Mouse (Mus musculus): Measurements from ENCODE around the gene Olfr156.
"Not testable (repeated sequence)": the region's sequence is repeated elsewhere in the genome, so short reads cannot be mapped to it uniquely, and the experiment has no call there.

The Olfr156 gene

DNA sequence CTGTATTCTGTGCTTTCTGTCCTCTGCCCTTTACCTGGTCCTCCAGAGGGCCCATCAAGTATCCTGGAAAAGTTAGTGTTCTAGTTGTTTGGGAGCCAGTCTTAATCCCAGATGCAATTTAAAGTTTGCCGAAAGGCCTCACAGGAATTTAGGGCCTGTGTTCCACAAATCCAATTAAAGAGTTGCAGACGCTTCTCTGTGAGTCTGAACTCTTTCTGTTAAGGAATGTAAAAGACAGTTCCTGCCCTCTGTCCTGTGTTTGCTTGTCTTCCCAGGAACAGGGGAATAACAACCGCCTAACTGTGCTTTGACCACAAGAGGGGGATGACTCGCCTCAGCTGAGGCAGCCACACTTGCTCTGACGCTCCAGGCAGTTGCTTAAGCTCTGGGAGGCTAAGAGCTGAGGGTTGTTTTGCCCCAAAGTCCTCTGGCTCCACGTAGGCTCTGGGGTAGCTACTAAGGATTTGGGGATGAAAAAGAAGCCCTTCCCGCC, at the start of gene Olfr156:
Olfr156 (minus strand) TSS at position 51 of the 493 bp plus-strand sequence.
- DNase-seq (ENCODE audit: low spot score) = peak; percentile 60

DNA sequence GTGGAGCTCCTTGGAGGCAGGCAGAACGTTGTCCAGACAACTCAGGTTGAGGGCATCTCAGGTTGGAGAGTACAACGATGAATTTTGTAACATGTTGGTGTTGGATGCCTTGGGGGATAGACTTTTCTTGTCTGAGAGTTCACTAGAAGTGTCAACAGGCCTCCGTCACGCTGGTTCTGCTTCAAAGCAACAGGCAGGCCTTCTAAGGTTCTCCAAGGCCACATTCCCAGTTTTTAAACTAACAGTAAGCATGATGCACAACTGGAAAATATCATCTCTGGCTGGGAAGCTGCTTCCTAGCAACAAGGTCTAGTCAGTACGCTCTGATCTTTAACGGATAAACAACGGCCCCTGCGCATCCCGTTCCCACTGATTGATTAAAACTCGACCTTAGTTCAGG, 46.1 kb upstream of the Olfr156 start:
- no peak for DNase-seq (ENCODE audit: low spot score)

DNA sequence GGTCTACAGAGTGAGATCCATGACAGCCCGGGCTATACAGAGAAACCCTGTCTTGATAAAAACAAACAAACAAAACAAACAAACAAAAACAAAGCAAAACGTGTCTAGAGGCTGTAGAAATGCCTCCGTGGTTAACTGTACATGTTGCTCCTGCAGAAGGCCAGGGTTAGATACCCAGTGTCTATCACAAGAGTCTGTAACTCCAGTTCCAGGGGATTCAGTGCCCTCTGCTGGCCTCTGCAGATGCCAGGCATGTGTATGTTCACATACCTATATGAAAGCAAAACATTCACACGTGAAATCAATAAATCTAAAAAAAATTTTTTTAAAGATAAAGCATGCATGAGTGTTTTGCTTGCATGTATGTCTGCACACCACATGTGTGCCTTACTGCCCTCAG, 39.6 kb upstream of the Olfr156 start:
- no peak for DNase-seq (ENCODE audit: low spot score)

DNA sequence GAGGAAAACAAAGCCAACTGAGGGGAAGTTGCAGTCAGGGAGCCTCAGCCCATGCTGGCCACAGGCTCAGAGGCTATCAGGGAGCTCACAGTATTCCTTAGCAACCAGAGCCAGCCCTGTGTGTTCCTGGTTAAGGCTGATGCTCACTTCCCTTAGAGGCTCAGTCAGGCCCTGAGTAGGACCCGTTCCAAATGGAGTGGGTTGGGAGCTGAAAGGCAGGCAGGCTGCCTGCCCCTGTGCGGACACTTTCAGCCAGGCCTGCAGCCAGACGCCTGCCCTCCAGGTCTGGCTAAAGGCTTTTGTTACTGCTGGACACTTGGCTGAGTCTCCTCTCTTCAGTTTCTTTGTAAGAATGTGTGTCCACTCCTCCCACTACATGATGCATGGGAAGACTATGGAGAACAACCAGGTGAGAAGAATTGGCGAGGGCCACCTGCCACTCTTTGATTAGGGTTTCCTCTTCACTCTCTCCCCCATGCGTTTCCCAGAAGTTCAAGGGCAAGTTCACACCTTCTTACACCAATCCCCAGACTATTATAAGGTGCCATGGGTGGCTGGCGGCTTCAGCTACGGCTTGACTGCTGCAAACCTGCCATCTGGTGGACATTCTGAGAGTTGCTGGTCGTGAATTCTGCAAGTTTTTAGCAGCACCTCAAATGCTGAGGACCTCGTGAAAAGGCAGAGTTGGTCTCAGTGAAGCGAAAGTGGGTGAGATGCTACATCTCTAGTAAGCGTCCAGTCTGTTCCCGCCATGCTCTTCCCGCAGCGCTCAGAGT, 37.2 kb upstream of the Olfr156 start:
- peak; percentile 74 for DNase-seq (ENCODE audit: low spot score)

DNA sequence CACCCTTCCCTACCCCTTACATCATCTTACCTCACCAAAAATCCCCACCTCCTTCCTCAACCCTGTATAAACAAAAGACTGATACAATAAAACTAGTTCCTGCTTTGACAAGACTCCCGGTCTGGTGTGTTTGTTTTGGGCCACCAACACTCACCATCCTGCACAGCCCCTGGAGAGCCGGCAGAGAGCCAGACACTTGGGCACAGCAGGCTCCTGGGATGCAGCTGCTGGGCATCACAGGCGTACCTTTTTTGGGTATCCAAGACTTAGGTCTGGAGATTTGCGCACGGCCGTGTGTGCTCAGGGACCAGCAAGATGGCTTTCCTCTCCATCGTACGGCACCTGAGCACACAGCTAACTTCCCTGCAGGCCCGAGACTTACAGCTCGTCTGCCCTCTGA, 36.2 kb upstream of the Olfr156 start:
- no peak for DNase-seq (ENCODE audit: low spot score)

DNA sequence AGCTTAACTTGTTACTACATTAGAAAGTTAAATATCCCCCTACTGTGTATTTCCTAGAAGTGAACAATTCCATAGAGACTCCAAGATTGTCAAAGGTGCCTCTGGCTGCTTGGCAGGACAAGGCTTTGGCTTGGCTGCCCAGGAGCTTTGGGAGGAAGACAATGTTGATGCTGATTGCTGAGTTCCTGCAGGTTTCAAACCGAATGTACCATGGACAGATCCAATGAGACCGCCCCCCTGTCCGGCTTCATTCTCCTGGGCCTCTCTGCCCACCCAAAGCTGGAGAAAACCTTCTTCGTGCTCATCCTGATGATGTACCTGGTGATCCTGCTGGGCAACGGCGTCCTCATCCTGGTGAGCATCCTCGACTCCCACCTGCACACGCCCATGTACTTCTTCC, 30.4 kb upstream of the Olfr156 start:
- DNase-seq (ENCODE audit: low spot score) = no peak

DNA sequence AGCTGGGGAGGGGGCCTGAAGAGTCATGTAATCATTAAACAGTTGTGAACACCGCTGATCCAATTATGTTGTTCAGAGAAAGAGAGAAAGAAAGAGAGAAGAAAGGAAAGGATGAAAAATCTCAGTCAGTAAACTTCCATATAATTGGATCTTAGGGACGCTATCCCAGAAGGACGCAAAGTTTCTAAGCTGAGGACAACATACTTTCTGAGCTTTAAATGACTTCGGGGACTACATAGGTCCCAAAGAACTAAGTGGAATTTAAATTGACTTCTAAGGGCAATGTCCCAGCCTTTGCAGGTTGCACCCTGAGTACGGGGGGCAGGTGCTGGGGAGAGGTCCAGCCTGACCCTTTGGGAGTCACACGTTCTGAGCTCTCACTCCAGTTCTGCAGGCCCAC, 27.6 kb upstream of the Olfr156 start, which contains the start of gene Olfr155:
Olfr155 (plus strand) TSS at position 301 of the 400 bp plus-strand sequence.
- no peak for DNase-seq (ENCODE audit: low spot score)

DNA sequence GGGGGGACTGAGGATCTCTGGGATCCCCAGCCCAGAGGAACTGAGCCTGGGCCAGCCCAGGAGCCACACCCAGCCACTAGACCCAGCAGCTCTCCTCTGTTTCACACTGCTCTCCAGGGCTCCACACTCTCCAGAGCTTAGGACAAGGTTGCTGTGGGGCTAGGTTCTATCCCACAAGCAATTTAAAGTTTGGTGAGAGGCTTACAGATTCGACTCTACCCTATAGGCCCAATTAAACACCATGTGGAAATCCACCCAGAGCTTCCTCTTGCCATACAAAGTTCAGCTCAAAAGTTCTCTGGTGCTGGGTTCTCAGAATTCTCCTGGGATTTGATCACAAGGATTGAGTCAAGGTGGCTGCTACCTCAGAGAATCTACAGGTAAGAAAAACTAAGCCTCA, 16.4 kb upstream of the Olfr156 start, which contains the start of gene Olfr157:
Olfr157 (minus strand) TSS at position 101 of the 400 bp plus-strand sequence.
- DNase-seq (ENCODE audit: low spot score) = no peak

DNA sequence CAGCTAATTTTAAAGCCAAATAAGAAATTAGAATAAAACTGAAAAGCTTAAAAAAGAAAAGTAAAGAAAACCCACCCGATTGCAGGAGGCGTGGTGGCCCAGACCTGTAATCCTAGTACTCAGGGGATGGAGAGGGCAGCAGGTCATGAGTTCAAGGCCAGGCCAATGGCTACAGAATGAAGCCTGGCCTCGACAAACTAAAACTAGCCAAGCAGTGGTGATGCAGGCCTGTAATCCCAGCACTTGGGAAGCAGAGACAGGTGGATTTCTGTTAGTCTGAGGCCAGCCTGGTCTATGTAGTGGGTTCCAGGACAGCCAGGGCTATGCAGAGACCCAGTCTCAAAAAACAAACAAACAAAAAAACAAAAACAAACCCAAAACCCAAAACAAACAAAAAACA, 14.6 kb upstream of the Olfr156 start:
- no peak for DNase-seq (ENCODE audit: low spot score)

DNA sequence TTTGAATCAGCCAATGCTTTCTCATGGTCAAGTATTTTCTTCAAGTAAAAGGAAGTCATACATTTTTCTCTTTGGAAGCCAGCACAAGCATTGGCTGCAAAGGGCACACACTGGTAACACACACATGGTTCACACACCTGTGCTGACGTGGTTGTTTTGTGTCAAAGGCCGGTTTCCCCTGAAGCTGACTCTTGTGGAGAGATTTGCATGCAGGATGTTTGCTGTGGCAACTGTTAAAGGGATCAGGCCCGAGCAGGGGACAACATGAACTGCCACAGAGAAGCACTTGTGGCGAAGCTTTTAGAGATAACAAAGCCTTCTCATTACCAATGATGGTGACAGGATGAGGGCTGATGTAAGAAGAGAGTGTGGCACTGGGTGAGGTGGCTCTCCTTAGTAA, 11.1 kb upstream of the Olfr156 start:
- no peak for DNase-seq (ENCODE audit: low spot score)

DNA sequence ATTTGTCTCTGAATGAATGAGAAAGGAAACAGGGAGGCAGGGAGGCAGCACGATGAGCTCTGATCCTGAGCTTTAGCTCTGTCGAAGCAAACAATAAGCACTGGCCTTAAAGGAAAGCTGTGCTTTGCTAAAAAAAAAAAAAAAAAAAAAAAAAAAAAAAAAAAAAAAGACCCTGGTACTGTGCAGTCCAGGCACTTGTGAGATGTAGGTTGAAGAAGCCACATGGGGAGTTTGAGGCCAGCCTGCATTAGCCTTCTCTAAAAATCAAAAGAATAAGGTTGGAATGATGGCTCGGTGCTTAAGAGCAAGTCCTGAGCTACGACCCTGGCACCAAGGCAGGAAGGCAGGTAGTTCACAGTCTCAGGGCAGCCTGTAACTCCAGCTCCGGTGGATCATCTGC, 10.1 kb upstream of the Olfr156 start:
- no peak for DNase-seq (ENCODE audit: low spot score)

DNA sequence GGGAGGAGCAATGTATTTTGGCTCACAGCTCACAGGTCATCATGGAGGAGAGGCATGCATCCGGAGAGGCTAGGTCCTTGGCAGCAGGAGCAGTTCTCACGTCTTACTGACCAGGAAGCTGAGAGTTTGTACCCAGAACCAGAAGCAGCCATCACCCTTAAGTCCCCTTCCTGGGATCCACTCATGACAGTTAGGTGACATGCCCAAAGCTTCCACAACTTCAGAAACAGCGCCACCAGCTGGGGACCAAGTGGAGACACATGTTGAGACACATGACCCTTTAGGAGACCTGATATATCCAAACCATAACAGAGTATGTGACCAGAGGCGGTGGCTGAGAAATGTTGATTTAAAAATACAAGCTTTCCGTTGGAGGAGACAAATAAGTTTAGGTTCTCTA, 8.3 kb upstream of the Olfr156 start:
- DNase-seq (ENCODE audit: low spot score) = no peak

DNA sequence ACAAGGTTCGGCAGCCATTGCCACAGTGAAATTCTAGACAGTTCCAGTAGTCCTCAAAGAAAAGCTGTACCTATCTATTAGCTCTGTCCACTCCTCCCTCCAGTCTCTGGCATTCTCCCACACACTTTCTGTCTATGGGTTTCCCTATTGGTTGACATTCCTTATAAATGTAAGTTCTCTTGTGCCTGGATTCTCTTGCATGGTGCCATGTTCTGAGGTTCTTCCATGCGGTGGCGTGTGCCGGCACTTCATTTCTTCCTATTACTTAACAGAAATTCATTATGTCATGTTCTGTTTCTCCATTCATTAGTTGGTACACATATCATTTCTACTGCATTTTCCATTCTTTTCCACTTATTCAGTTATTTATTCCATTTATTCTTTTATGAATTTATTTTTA, 5.1 kb upstream of the Olfr156 start:
- no peak for DNase-seq (ENCODE audit: low spot score)

DNA sequence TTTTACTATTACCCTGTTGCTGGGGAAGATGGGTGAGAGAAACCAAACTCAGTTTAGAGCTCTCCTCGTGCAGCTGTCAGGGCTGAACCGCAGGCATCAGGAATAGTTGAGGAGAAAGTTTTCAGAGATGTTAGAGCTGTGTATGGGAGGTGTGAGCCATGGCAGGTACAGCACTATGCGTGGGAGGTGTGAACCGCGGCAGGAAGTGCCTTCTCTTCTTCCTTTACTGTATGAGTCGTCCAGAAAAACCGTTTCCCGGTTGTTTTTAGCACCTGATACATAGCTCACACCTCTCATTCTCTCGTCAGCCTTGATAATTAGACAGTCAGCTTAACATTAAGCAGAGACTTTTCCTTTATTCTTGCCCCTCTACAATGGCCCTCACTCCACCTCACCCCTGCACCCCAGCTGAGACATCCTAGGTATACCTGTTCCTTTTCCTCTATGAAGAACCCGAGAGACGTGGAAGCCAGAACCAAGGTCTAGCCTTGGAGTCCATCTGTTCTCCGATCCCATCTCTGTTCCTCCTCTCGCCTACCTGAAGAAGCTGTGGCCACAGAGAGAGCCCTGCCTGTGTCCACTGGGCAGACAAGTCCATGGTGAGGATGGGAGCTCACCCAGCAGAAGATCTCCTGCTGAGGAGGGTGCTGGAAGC, 672 bp downstream of the Olfr156 start:
- DNase-seq (ENCODE audit: low spot score) = no peak

DNA sequence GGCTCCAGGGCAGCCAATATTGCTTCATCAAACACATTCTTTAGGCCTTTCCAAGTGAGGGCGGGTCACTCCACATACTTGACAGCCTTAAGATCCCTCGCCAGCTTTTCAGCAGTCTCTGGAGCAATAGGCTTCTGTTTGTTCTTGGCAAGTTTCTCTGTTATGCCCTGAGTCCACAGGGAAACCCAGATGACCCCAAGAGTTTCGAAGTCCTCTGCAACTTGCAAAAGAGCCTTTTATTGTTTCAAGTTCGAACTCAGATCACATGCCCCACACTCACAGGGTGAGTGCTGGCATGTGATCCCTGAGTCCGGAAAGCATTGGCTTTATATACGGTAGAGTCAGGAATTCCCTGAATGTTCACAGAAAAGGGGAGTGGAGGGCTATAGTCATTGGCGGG, 24.8 kb downstream of the Olfr156 start:
- peak; percentile 62 for DNase-seq (ENCODE audit: low spot score)

DNA sequence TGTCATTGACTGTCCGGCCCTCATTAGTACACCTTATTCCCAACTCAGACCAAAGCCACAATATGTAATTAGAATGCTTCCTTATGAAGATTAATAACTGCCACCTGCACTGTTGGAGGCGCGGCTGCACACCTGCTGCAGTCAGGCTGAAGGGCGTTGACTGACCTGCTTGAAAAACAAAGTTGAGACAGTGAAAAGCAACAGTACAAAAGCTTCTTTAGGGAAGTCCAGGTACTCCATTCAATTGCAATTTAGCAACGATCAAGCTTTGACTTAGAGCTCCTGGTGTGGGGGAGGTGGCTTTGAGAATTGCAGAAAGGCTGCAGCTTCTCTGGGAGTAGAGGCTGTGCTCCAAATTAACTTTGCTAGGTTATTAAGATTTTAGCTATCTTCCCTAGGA, 27.9 kb downstream of the Olfr156 start:
- not testable (repeated sequence) for DNase-seq (ENCODE audit: low spot score)

DNA sequence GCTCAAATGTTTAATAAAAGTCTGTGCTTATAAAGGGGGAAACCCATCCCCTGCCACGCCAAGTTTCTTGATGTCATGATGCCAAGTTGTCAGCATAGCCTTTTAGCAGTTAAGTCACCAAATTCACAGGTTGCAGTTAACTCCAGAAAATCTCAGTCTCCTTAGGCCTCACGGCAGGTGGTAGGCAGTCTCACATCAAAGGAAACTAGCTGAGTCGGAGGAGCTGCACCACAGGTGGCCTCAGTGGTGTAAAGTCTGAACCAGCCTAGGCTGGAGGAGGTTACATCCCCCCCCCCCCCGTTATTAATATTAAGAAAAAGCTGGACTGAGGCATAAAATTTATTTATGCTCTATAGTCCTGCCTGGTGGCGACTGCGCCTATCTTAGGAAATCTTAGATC, 28.4 kb downstream of the Olfr156 start:
- DNase-seq (ENCODE audit: low spot score) = no peak

DNA sequence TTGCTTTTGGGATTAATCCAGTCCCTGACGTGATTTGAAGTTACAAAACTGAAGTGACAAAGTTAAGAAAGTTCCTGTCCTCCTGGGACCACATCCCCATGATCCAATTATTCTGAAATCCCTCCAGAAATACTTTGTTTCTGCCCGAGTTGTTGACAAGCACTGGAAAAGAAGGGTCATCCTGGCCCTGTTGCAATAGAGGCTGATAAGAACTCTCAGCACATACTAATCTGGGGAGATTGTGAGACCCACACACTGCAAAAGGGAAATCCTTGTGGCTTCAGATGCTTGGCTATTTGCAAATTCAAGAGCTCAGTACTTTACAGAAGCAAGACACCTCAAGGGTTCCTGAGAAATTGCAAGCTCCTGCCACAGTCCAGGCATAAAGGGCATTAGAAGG, 51.4 kb downstream of the Olfr156 start:
- peak; percentile 48 for DNase-seq (ENCODE audit: low spot score)

DNA sequence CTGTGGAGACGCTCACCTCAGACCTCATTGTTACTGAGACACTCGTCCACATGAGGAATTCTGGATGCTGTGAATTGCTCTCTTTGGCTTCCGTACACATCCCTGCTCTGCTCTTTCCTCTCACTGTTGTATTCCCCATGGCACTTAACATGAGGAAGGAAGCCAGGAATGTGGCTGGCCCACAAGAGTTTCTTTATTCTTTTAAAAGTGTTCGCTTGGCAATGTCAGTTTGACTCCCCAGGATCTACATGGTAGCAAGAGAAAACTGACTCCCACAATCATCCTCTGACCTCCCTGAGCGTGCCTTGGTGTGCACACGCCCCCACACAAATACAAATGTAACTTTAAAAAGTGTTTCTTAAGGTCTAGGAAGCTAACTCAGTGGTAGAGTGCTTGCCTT, 52.1 kb downstream of the Olfr156 start:
- DNase-seq (ENCODE audit: low spot score) = peak; percentile 6

DNA sequence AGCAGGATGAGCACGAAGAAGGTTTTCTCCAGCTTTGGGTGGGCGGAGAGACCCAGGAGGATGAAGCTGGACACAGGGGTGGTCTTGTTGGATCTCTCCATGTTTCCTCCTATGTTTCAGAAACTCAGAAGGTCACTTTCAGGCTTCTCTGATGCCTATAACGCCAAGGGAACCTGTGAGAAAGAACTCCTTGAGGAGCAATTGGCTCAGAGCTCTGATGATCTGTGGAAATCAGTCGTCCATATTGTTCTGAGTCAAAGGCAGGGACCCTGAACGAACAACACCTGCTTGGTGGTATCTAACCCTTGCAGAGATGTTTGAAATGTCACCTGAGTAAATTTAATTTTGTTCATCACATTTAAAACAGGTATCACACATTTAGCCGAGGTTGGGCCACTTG, 52.8 kb downstream of the Olfr156 start, which contains the start of gene Olfr159:
Olfr159 (minus strand) TSS at position 101 of the 400 bp plus-strand sequence.
- DNase-seq (ENCODE audit: low spot score) = no peak

Measured in adipocyte (in vitro differentiated cells).